Mouse (Mus musculus): ENCODE data around the gene Tmeff1. TPM values are rescaled to one million over a fixed set of nuclear protein-coding genes. Genes with fewer than 3 reads are reported as not detected.
A peak's percentile ranks its signal among the peaks of the same experiment; 100 is the strongest.

Tmeff1 gene
- total and polyA plus RNA-seq, 3 experiments, result 4.9 to 11.7 (median 11.1) TPM

DNA sequence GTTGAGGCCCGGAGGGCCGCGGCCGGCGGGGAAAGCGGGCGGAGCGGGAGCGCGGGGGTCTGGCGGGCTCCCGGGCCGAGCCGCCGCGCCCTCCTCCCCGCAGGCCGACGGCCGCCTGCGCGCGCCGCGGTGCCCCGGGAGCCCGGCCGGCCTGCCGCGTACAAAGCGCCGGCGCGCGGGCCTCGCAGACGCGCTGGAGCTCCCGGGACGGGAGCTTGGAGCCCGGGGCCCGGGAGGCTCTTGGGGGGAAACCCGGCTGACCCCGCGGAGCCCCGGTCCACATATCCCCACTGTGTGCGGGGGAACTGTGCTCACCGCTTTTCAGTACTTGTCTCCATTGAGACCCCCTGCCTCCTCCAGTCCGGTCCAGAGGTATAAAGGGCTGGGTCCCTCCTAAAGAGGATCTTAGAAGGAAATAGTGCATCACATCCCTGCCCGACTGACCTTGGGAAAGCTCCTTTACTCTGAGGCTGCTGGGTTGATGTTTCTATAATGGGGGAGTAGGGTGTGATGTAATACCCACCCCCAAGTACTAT is 44.3 kb upstream of the Tmeff1 start:
- H3K4me3 ChIP-seq, result peak overlapping the region; percentile 63
- peaks cover 5% of the 10 kb centered on the region for H3K4me1 ChIP-seq (ENCODE audit: control insufficient read depth, insufficient read depth, low read length)
- peak in 1 of 2 experiments; percentile 68 for DNase-seq
- H3K79me2 ChIP-seq (replicated peaks; ENCODE audit: control insufficient read depth, insufficient read depth, low read length), result no peaks in the 10 kb centered on the region
- no peaks in the 10 kb centered on the region for H3K27me3 ChIP-seq (ENCODE audit: control insufficient read depth, insufficient read depth, low read length)
- peak overlapping the region; percentile 87 for H3K27ac ChIP-seq
- intact Hi-C loops (cut with DNase I), result loop anchor here (2.0 kb wide), 1 partner anchor 124 kb away; no protein-coding TSS in a partner anchor
- H3K36me3 ChIP-seq (ENCODE audit: control insufficient read depth, insufficient read depth, low read length), result no peaks in the 10 kb centered on the region
- no peak for TF ChIP-seq POLR2A (IDR thresholded peaks at IDR 0.05; ENCODE audit: insufficient read depth, low read depth, low read length)
- no peak for TF ChIP-seq CTCF (IDR thresholded peaks at IDR 0.05)
- TF ChIP-seq EP300 (IDR thresholded peaks at IDR 0.05; ENCODE audit: insufficient read depth, low read depth, low read length), result no peak
- H3K9ac ChIP-seq (ENCODE audit: low read depth, low read length), result peak overlapping the region; percentile 66
- WGBS, result 1% methylated on average over 34 of the region's 50 CpGs

DNA sequence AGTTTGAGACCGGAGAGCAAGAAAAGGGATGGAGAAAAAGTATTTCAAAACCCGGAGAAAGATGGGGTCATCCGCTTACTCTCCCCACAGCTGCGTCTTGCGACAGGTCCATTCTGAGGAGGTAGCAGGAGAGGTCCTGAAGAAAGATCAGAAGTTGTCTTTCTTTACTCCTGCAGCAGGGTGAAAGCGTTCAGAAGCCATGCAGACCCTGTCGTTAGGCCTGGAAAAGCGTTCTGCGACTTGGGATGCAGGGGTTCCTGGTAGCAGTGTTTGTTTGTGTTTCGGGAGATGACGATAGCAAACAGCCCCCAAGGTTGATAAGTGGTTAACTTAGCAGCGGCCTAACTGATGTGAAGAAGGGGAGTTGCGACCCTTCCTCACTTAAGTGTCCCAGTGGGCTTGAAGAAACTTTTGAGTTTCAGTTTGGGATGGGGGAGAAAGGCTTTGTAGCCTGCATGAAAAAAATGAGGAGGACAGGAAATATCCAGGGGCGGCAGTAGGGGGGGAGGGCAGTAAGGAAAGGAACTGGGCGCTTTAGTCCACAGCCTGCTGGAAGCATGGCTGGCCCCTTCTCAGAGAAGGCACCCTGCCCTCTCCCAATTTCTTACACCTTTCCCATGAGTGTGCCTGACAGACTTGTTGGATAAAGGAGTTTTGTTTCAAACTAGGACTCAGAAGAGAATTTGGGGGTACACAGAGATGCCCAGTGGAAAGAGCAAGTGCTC is 43.3 kb upstream of the Tmeff1 start:
- TF ChIP-seq EP300 (IDR thresholded peaks at IDR 0.05; ENCODE audit: insufficient read depth, low read depth, low read length) (no peak), CTCF (IDR thresholded peaks at IDR 0.05) (no peak), POLR2A (IDR thresholded peaks at IDR 0.05; ENCODE audit: insufficient read depth, low read depth, low read length) (no peak)
- DNase-seq, result no peak
- Histone ChIP-seq H3K4me1 (ENCODE audit: control insufficient read depth, insufficient read depth, low read length) (peaks cover 7% of the 10 kb centered on the region), H3K36me3 (ENCODE audit: control insufficient read depth, insufficient read depth, low read length) (no peaks in the 10 kb centered on the region), H3K79me2 (replicated peaks; ENCODE audit: control insufficient read depth, insufficient read depth, low read length) (no peaks in the 10 kb centered on the region), H3K9ac (ENCODE audit: low read depth, low read length) (peak overlapping the region; percentile 58), H3K27me3 (ENCODE audit: control insufficient read depth, insufficient read depth, low read length) (no peaks in the 10 kb centered on the region), H3K4me3 (peak overlapping the region; percentile 63), H3K27ac (peak overlapping the region; percentile 87; the same call in 1 of the 2 replicates)
- WGBS, result 16% methylated on average over 15 of the region's 15 CpGs
- intact Hi-C loops (cut with DNase I), result loop anchor here (2.0 kb wide), 1 partner anchor 123 kb away; no protein-coding TSS in a partner anchor

DNA sequence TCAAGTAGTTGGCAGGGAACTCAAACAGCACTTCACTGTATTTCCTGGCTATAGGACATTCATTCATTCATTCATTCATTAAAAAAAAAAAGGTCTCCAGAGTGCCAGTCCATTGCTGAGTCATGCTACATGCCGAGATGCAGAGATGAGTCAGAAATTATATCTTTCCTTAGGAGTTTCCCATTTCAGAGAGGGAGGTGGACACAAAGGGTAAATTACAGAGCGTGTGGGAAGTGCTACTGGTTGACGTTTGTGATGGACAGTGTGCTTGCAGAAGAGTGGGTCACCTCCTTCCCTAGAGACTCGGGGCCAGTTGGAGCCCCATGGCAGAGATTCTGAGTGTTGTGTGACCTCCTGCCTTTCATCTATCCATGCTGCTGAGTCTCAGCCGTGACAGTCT is 42.6 kb upstream of the Tmeff1 start:
- Histone ChIP-seq H3K27me3 (ENCODE audit: control insufficient read depth, insufficient read depth, low read length) (no peaks in the 10 kb centered on the region), H3K4me3 (no peak overlapping the region), H3K36me3 (ENCODE audit: control insufficient read depth, insufficient read depth, low read length) (no peaks in the 10 kb centered on the region), H3K79me2 (replicated peaks; ENCODE audit: control insufficient read depth, insufficient read depth, low read length) (0 out of 2 replicates have a peak, but pooled peaks cover 2% of the 10 kb centered on the region), H3K4me1 (ENCODE audit: control insufficient read depth, insufficient read depth, low read length) (peaks cover 7% of the 10 kb centered on the region), H3K27ac (no peak overlapping the region), H3K9ac (ENCODE audit: low read depth, low read length) (no peak overlapping the region)
- intact Hi-C loops (cut with DNase I), result no loop called here
- whole genome bisulfite sequencing, result 28% methylated on average over 5 of the region's 5 CpGs
- TF ChIP-seq POLR2A (IDR thresholded peaks at IDR 0.05; ENCODE audit: insufficient read depth, low read depth, low read length), result no peak
- TF ChIP-seq EP300 (IDR thresholded peaks at IDR 0.05; ENCODE audit: insufficient read depth, low read depth, low read length), result no peak
- no peak for TF ChIP-seq CTCF (IDR thresholded peaks at IDR 0.05)
- peak; percentile 26 to 32 for DNase-seq

DNA sequence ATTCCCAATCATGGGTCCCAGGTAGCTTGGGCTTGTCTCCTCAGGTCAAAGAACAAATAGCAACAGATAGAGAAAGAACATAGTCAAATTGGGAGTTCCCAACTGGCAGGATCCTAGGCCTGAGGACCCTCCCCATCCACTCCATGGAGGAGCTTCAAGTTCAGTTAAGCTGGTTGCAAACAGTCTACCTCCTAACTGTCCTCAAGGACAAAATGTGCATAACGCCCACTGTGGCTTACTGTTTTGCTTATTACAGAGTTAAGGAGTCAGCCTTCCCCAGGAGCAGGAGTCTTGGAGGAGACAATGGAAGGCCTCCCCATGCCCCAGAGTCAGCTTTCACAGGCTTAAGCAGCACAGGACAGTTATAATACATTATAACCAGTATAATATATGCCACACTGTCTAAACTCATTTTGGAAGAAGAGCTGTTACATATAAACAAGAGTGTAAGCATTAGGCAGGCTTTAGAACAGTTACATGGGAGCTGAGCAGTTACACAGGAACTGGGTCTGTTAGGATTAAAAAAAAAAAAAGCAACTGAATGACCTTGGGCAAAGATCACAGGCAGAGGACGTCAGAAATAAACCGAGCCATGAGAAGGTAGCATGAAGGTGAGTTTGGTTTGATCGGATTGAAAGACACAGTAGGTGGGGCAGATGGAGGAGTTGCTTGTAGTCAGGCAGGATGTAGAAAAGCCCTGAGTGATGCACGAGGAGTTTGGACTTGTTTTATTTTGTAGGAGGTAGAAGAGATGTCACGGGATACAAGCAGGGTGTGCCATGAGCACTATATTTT is 41.7 kb upstream of the Tmeff1 start:
- intact Hi-C loops (cut with DNase I), result no loop called here
- Histone ChIP-seq H3K27me3 (ENCODE audit: control insufficient read depth, insufficient read depth, low read length) (no peaks in the 10 kb centered on the region), H3K36me3 (ENCODE audit: control insufficient read depth, insufficient read depth, low read length) (no peaks in the 10 kb centered on the region; the same call in 1 of the 2 replicates), H3K79me2 (replicated peaks; ENCODE audit: control insufficient read depth, insufficient read depth, low read length) (peaks cover 3% of the 10 kb centered on the region; the same call in 1 of the 2 replicates), H3K4me3 (no peak overlapping the region), H3K9ac (ENCODE audit: low read depth, low read length) (no peak overlapping the region), H3K27ac (no peak overlapping the region), H3K4me1 (ENCODE audit: control insufficient read depth, insufficient read depth, low read length) (peaks cover 10% of the 10 kb centered on the region)
- TF ChIP-seq POLR2A (IDR thresholded peaks at IDR 0.05; ENCODE audit: insufficient read depth, low read depth, low read length) (no peak), EP300 (IDR thresholded peaks at IDR 0.05; ENCODE audit: insufficient read depth, low read depth, low read length) (no peak), CTCF (IDR thresholded peaks at IDR 0.05) (no peak)
- DNase-seq, result no peak
- 64% methylated on average over 6 of the region's 6 CpGs for WGBS

DNA sequence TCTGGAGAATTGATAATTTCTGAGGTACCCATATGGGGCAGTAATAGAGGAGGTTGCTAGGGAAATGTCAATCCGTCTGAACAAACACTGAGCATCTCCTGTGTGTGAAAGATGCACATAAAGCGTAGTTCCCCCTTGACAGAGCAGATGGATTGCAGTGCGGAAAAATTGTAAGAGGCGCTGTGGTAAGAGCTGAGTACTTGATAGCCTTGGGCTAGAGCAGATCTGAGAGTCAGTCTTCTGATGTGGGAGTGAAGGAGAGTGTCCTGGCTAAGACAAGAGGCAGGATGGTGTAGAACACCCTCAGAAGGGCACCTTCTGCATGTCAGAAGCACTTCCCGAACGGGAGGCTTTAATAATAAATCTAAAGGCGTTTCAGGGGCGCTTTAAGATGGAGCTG is 40.8 kb upstream of the Tmeff1 start:
- H3K27ac ChIP-seq, result no peak overlapping the region
- WGBS, result 89% methylated on average over 8 of the region's 8 CpGs
- TF ChIP-seq EP300 (IDR thresholded peaks at IDR 0.05; ENCODE audit: insufficient read depth, low read depth, low read length) (no peak), CTCF (IDR thresholded peaks at IDR 0.05) (no peak), POLR2A (IDR thresholded peaks at IDR 0.05; ENCODE audit: insufficient read depth, low read depth, low read length) (no peak)
- DNase-seq, result no peak
- no peaks in the 10 kb centered on the region; the same call in 1 of the 2 replicates for H3K36me3 ChIP-seq (ENCODE audit: control insufficient read depth, insufficient read depth, low read length)
- intact Hi-C loops (cut with DNase I), result no loop called here
- peaks cover 10% of the 10 kb centered on the region for H3K4me1 ChIP-seq (ENCODE audit: control insufficient read depth, insufficient read depth, low read length)
- peaks cover 4% of the 10 kb centered on the region; the same call in 1 of the 2 replicates for H3K79me2 ChIP-seq (replicated peaks; ENCODE audit: control insufficient read depth, insufficient read depth, low read length)
- H3K9ac ChIP-seq (ENCODE audit: low read depth, low read length), result no peak overlapping the region
- H3K27me3 ChIP-seq (ENCODE audit: control insufficient read depth, insufficient read depth, low read length), result no peaks in the 10 kb centered on the region
- no peak overlapping the region for H3K4me3 ChIP-seq

Measured in heart, adult 2 months (tissue).